7 mouse cellular contexts compared by ENCODE assay signal in the genomic region with DNA sequence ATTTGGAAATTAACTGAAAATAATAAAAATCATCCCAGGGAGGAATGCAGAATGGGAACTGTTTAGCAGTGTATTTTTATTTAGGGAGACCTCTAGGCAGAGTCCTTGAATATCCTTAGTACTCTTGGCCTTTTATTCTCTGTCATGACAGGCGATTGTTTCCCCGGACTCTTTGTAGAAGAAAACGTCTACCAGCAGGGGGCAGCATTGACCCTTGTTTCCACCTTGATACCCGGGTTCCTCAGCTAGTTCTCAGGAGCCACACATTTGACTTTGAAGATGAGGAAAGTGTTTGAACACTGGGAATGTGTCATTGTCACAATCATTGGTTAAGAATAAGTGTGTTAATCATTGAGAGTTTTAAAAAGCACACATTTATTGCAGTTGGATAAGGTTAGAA.
DNase-seq lines count a peak whose midpoint lies in the region; ATAC-seq and TF ChIP-seq lines count a peak whose summit lies in the region.

No protein-coding gene starts in this region.

- peak; percentile 79; the same call in 1 of the 2 replicates for TF ChIP-seq CTCF in cerebellum, adult 2 months (IDR thresholded peaks at IDR 0.05; ENCODE audit: borderline replicate concordance, insufficient read depth, low read depth, low read length)

- no peak overlapping the region for H3K9ac ChIP-seq in midbrain, embryonic 11.5 days (ENCODE audit: low read length)

- H3K4me3 ChIP-seq in cerebellum, adult 2 months (replicated peaks; ENCODE audit: insufficient read depth, low read depth, low read length) = no peak overlapping the region
- H3K4me3 ChIP-seq in midbrain, embryonic 11.5 days (ENCODE audit: low read depth, low read length) = no peak overlapping the region

- 3% methylated on average over 4 of the region's 4 CpGs for WGBS in cerebellum, adult 2 months
- WGBS in midbrain, embryonic 11.5 days = 4% methylated on average over 4 of the region's 4 CpGs

- peak; percentile 68 for ATAC-seq in midbrain, embryonic 11.5 days (ENCODE audit: low FRiP score)

- no peaks in the 10 kb centered on the region for H3K27me3 ChIP-seq in cerebellum, adult 2 months (ENCODE audit: control insufficient read depth, insufficient read depth, low read length)
- no peaks in the 10 kb centered on the region for H3K27me3 ChIP-seq in midbrain, embryonic 11.5 days (ENCODE audit: control insufficient read depth, insufficient read depth, low read length)

- no peak overlapping the region for H3K4me2 ChIP-seq in midbrain, embryonic 11.5 days

- no peak overlapping the region for H3K27ac ChIP-seq in cerebellum, adult 2 months (ENCODE audit: insufficient read depth, low read length)
- no peak overlapping the region for H3K27ac ChIP-seq in midbrain, embryonic 11.5 days (ENCODE audit: low read depth, low read length)

- DNase-seq in T-cell, adult 2 months (ENCODE audit: low spot score) = peak; percentile 27
- peak; percentile 72 to 81 for DNase-seq in cerebellum, adult 2 months
- peak; percentile 13 to 76 for DNase-seq in frontal cortex, postnatal 10 days (ENCODE audit: low spot score in 2 of 2)
- DNase-seq in hindlimb bud, embryonic 11.5 days (ENCODE audit: extremely low spot score, low read depth, low spot score) = peak; percentile 76
- DNase-seq in left cerebral cortex, adult 11 months (ENCODE audit: low spot score) = peak; percentile 56
- peak; percentile 99 for DNase-seq in midbrain, embryonic 11.5 days (ENCODE audit: low spot score, missing footprints)
- DNase-seq in spleen, postnatal 10 days (ENCODE audit: low spot score in 2 of 2) = peak; percentile 35 to 76

- H3K4me1 ChIP-seq in cerebellum, adult 2 months (ENCODE audit: control insufficient read depth, insufficient read depth, low read length) = no peaks in the 10 kb centered on the region
- no peaks in the 10 kb centered on the region for H3K4me1 ChIP-seq in midbrain, embryonic 11.5 days (ENCODE audit: control insufficient read depth, insufficient read depth, low read length)

- TF ChIP-seq POLR2A in cerebellum, adult 2 months (IDR thresholded peaks at IDR 0.05; ENCODE audit: borderline replicate concordance, insufficient read depth, low read length) = no peak

- H3K36me3 ChIP-seq in midbrain, embryonic 11.5 days (ENCODE audit: control insufficient read depth, insufficient read depth, low read length) = no peaks in the 10 kb centered on the region

- H3K9me3 ChIP-seq in midbrain, embryonic 11.5 days (ENCODE audit: control insufficient read depth, low read length) = no peaks in the 10 kb centered on the region

Comparison
In these comparisons a context has a peak if more than half of its experiments do, and no peak if none do; other contexts are left out.
1. DNase-seq: peak in every context shown above with its lines; median percentile 99 in midbrain, embryonic 11.5 days; 76 in cerebellum, adult 2 months; 76 in hindlimb bud, embryonic 11.5 days; 56 in left cerebral cortex, adult 11 months; 56 in spleen, postnatal 10 days; 44 in frontal cortex, postnatal 10 days; 27 in T-cell, adult 2 months.